Mouse (Mus musculus): Measurements from ENCODE around the gene Nr1h2. TPM values are rescaled to one million over a fixed set of nuclear protein-coding genes. Genes with fewer than 3 reads are reported as not detected.
A peak's percentile ranks its signal among the peaks of the same experiment; 100 is the strongest.

Nr1h2 gene
- total and polyA plus RNA-seq, 3 experiments = 13.9 to 50.0 (median 43.8) TPM

- dilution Hi-C loops (cut with MboI; ENCODE audit: extremely low pct_ligation_motif_present, extremely low pct_unique_long_range_greater_than_20kb, low sequenced_read_pairs) = no loop called here
- Histone ChIP-seq H3K27me3 (replicated peaks) (no peaks in the 10 kb centered on the region), H3K36me3 (replicated peaks in 1 of 2; ENCODE audit: control insufficient read depth in 1 of 2, insufficient read depth in 1 of 2, low read length in 1 of 2) (peaks cover 16 to 42% of the 10 kb centered on the region in 2 experiments), H3K4me2 (ENCODE audit: insufficient read depth, low read depth, poor library complexity, severe bottlenecking) (peak overlapping the region; percentile 59), H3K9ac (ENCODE audit: insufficient read depth, low read depth) (peak overlapping the region; percentile 59), H3K79me2 (replicated peaks; ENCODE audit: control insufficient read depth, extremely low read depth, insufficient read depth, poor library complexity, severe bottlenecking) (peaks cover 10% of the 10 kb centered on the region), H3K9me3 (replicated peaks; ENCODE audit: low read length) (no peaks in the 10 kb centered on the region), H3K4me3 (replicated peaks in 1 of 3; ENCODE audit: low read depth in 2 of 3, low read length in 2 of 3, poor library complexity in 1 of 3) (peak overlapping the region; percentile 65 to 77 (median 72)), H3K4me1 (ENCODE audit: control insufficient read depth in 1 of 2, insufficient read depth in 2 of 2) (peaks cover 29 to 55% of the 10 kb centered on the region in 2 experiments), H3K27ac (ENCODE audit: insufficient read depth, low read depth) (peak overlapping the region; percentile 77)
- peak; percentile 78 for DNase-seq (ENCODE audit: extremely low read depth)
- in situ Hi-C loops (cut with MboI; ENCODE audit: low pct_ligation_motif_present, low pct_unique_long_range_greater_than_20kb, low sequenced_read_pairs) = no loop called here
- TF ChIP-seq POLR2AphosphoS2 (IDR thresholded peaks at IDR 0.05; ENCODE audit: low read depth, low read length) = no peak
- no peak for TF ChIP-seq NELFE (IDR thresholded peaks at IDR 0.05; ENCODE audit: low read depth, low read length)
- TF ChIP-seq E2F4 (IDR thresholded peaks at IDR 0.05; ENCODE audit: insufficient replicate concordance, low read depth, low read length) = no peak
- 0 out of 2 replicates have a peak, but pooled peaks have one; percentile 15 for TF ChIP-seq IRF4 (IDR thresholded peaks at IDR 0.05; ENCODE audit: low read depth, low read length)
- TF ChIP-seq ZNF384 (IDR thresholded peaks at IDR 0.05; ENCODE audit: low read depth, low read length) = no peak
- TF ChIP-seq BHLHE40 (IDR thresholded peaks at IDR 0.05; ENCODE audit: low read depth, low read length) = peak; percentile 50; the same call in 1 of the 2 replicates
- TF ChIP-seq MEF2A (IDR thresholded peaks at IDR 0.05; ENCODE audit: borderline replicate concordance, low read depth, low read length) = no peak
- peak; percentile 70; the same call in 1 of the 2 replicates for TF ChIP-seq MAZ (IDR thresholded peaks at IDR 0.05; ENCODE audit: low read depth, low read length)
- TF ChIP-seq EP300 (IDR thresholded peaks at IDR 0.05; ENCODE audit: low read length) = no peak
- peak; percentile 64; the same call in 1 of the 2 replicates for TF ChIP-seq UBTF (IDR thresholded peaks at IDR 0.05; ENCODE audit: low read depth, low read length)
- TF ChIP-seq CHD2 (IDR thresholded peaks at IDR 0.05; ENCODE audit: low read length) = 0 out of 2 replicates have a peak, but pooled peaks have one; percentile 43
- TF ChIP-seq NRF1 (IDR thresholded peaks at IDR 0.05; ENCODE audit: low read depth, low read length) = peak; percentile 83
- TF ChIP-seq MAFK (IDR thresholded peaks at IDR 0.05; ENCODE audit: insufficient replicate concordance, low read length) = no peak
- TF ChIP-seq ZMIZ1 (IDR thresholded peaks at IDR 0.05; ENCODE audit: low read depth, low read length) = peak; percentile 60; the same call in 1 of the 2 replicates
- no peak for TF ChIP-seq ZC3H11A (IDR thresholded peaks at IDR 0.05; ENCODE audit: low read depth, low read length)
- TF ChIP-seq POLR2A (IDR thresholded peaks at IDR 0.05; ENCODE audit: low read depth, low read length) = peak; percentile 29
- TF ChIP-seq CHD1 (IDR thresholded peaks at IDR 0.05; ENCODE audit: low read depth, low read length) = peak; percentile 13; the same call in 1 of the 2 replicates
- no peak for TF ChIP-seq RCOR1 (conservative IDR thresholded peaks at IDR 0.05; ENCODE audit: low read depth, low read length)
- TF ChIP-seq ETS1 (conservative IDR thresholded peaks at IDR 0.05; ENCODE audit: low read depth, low read length) = 0 out of 2 replicates have a peak, but pooled peaks have one; percentile 46
- TF ChIP-seq CTCF (conservative IDR thresholded peaks at IDR 0.05 in 1 of 2, IDR thresholded peaks at IDR 0.05 in 1 of 2; ENCODE audit: low read depth in 2 of 2, low read length in 2 of 2) = peak; percentile 46 to 66
- TF ChIP-seq JUND (conservative IDR thresholded peaks at IDR 0.05; ENCODE audit: low read depth, low read length) = no peak
- TF ChIP-seq RAD21 (IDR thresholded peaks at IDR 0.05; ENCODE audit: low read depth, low read length) = no peak
- TF ChIP-seq SIN3A (IDR thresholded peaks at IDR 0.05; ENCODE audit: low read length) = peak; percentile 67; the same call in 1 of the 2 replicates
- peak; percentile 34; the same call in 1 of the 2 replicates for TF ChIP-seq SMC3 (IDR thresholded peaks at IDR 0.05; ENCODE audit: low read depth, low read length)
- TF ChIP-seq KAT2A (IDR thresholded peaks at IDR 0.05; ENCODE audit: insufficient replicate concordance, low read length) = no peak
- TF ChIP-seq TBP (conservative IDR thresholded peaks at IDR 0.05; ENCODE audit: low read depth, low read length) = no peak
- no peak for TF ChIP-seq GABPA (IDR thresholded peaks at IDR 0.05; ENCODE audit: insufficient replicate concordance, low read depth, low read length)
- TF ChIP-seq MYC (IDR thresholded peaks at IDR 0.05; ENCODE audit: low read depth, low read length) = 0 out of 2 replicates have a peak, but pooled peaks have one; percentile 33
- peak; percentile 34; the same call in 1 of the 2 replicates for TF ChIP-seq MAX (IDR thresholded peaks at IDR 0.05; ENCODE audit: low read length)
- no peak for TF ChIP-seq PAX5 (IDR thresholded peaks at IDR 0.05; ENCODE audit: low read length)
- no peak for TF ChIP-seq USF2 (conservative IDR thresholded peaks at IDR 0.05; ENCODE audit: low read depth, low read length)
- TF ChIP-seq ZKSCAN1 (IDR thresholded peaks at IDR 0.05; ENCODE audit: borderline replicate concordance, low read depth, low read length) = no peak
- TF ChIP-seq MXI1 (IDR thresholded peaks at IDR 0.05; ENCODE audit: low read depth, low read length) = peak; percentile 72; the same call in 1 of the 2 replicates
- TF ChIP-seq JUN (IDR thresholded peaks at IDR 0.05; ENCODE audit: insufficient read depth, low read depth, low read length) = no peak
- no peak for TF ChIP-seq USF1 (IDR thresholded peaks at IDR 0.05; ENCODE audit: low read depth, low read length)
- no peak for TF ChIP-seq HCFC1 (IDR thresholded peaks at IDR 0.05; ENCODE audit: low read depth, low read length)
- TF ChIP-seq TCF12 (IDR thresholded peaks at IDR 0.05; ENCODE audit: low read depth, low read length) = no peak; the same call in none of the 2 replicates
Measured at GRCm38 (mm10) chr7:44527483-44528398, 26.0 kb downstream of the Nr1h2 start.

Measured in CH12.LX (cell line).